In genomic region chr10:74220439-74220838, GRCm38 (mm10) we compare ENCODE assay signal across 16 mouse cellular contexts.
"Had no signal": no experiment of that assay in that cellular context is flagged by ENCODE, and none has a peak within 500 bp of the region (broad histone marks: within the 10 kb centered on the region; RNA-seq: fewer than 3 reads in every experiment).

No protein-coding gene starts in this region.

- H3K36me3 ChIP-seq: neural tube, embryonic 13.5 days; neural tube, embryonic 15.5 days; stomach, embryonic 15.5 days had no signal

- H3K9ac ChIP-seq: neural tube, embryonic 13.5 days; neural tube, embryonic 15.5 days; stomach, embryonic 15.5 days had no signal

- DNase-seq: retina, postnatal 1 day; right cerebral cortex, adult 18-20 months; right cerebral cortex, postnatal 14 days; right cerebral cortex, postnatal 25 days; right cerebral cortex, postnatal 4 days; spleen, adult 18-20 months; thymus, adult 18-20 months; thymus, adult 2 months; thymus, postnatal 14 days; thymus, postnatal 25 days; thymus, postnatal 36 days; thymus, postnatal 4 days had no signal

- H3K9me3 ChIP-seq: neural tube, embryonic 13.5 days; neural tube, embryonic 15.5 days; stomach, embryonic 15.5 days had no signal

- H3K4me1 ChIP-seq: neural tube, embryonic 13.5 days; neural tube, embryonic 15.5 days; stomach, embryonic 15.5 days had no signal

- H3K4me3 ChIP-seq: neural tube, embryonic 13.5 days; neural tube, embryonic 15.5 days; stomach, embryonic 15.5 days had no signal

- H3K27ac ChIP-seq: neural tube, embryonic 13.5 days; neural tube, embryonic 15.5 days; stomach, embryonic 15.5 days; stomach, postnatal 0 days had no signal

- H3K27me3 ChIP-seq: neural tube, embryonic 13.5 days; neural tube, embryonic 15.5 days; stomach, embryonic 15.5 days had no signal

- H3K4me2 ChIP-seq: neural tube, embryonic 13.5 days; neural tube, embryonic 15.5 days; stomach, embryonic 15.5 days had no signal
